ENCODE assay signal across 10 mouse cellular contexts in the genomic region with DNA sequence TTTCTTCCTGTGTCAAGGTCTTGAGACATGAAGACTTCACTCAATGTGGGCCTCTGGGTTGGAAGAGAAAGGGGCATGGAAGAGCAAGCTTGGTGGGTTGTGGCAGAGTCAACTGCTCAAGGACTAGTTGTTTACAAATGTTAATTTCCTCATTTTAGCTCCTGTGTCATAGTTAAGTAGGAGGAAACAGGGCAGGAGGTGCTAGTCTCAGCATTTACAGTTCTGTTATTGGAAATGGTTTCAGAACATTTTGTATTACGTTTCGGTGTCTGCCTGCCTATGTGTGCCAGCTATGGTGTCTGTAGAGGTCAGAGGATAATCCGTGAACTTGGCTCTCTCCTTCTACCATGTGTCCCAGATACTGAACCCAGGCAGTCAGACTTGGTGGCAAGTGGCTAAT. TPM values are rescaled to one million over a fixed set of nuclear protein-coding genes. Genes with fewer than 3 reads are reported as not detected.
DNase-seq lines count a peak whose midpoint lies in the region; ATAC-seq and TF ChIP-seq lines count a peak whose summit lies in the region.
"Had no signal": no experiment of that assay in that cellular context is flagged by ENCODE, and none has a peak within 500 bp of the region (broad histone marks: within the 10 kb centered on the region; RNA-seq: fewer than 3 reads in every experiment).

No protein-coding gene starts in this region.

- no peak overlapping the region for H3K4me2 ChIP-seq in heart, postnatal 0 days (ENCODE audit: low read depth, low read length)

- no peak overlapping the region for H3K9ac ChIP-seq in heart, postnatal 0 days (replicated peaks; ENCODE audit: low read depth, low read length)

- no peaks in the 10 kb centered on the region for H3K27me3 ChIP-seq in heart, postnatal 0 days (ENCODE audit: control insufficient read depth, insufficient read depth, low read length)
- no peaks in the 10 kb centered on the region for H3K27me3 ChIP-seq in megakaryocyte, embryonic 14.5 days (replicated peaks)

- WGBS in heart, postnatal 0 days, result 77% methylated on average over 3 of the region's 3 CpGs

- DNase-seq in kidney, adult 9 months, result peak; percentile 41
- no peak for DNase-seq in kidney, adult 18-20 months
- no peak for DNase-seq in heart, postnatal 0 days (ENCODE audit: low spot score)
- no peak for DNase-seq in c-Kit-positive CD71-positive TER-119-positive erythroid progenitor cells, embryonic 14.5 days (ENCODE audit: low spot score)
- DNase-seq in thymus, postnatal 4 days, result no peak
- DNase-seq: lung, postnatal 10 days; spleen, adult 18-20 months had no signal

- TF ChIP-seq EP300 in heart, postnatal 0 days (IDR thresholded peaks at IDR 0.05; ENCODE audit: low read depth), result no peak

- H3K4me3 ChIP-seq in bone marrow macrophage, adult 2 months (ENCODE audit: insufficient read depth, low read length), result peak overlapping the region; percentile 27; the same call in 1 of the 2 replicates
- no peak overlapping the region for H3K4me3 ChIP-seq in heart, postnatal 0 days (ENCODE audit: low read depth, low read length)
- peak overlapping the region; percentile 78 for H3K4me3 ChIP-seq in megakaryocyte, embryonic 14.5 days (replicated peaks)
- H3K4me3 ChIP-seq: erythroblast, embryonic 14.5 days had no signal

- ATAC-seq in heart, postnatal 0 days (ENCODE audit: insufficient read depth, low read depth), result no peak

- no peaks in the 10 kb centered on the region for H3K9me3 ChIP-seq in heart, postnatal 0 days (replicated peaks; ENCODE audit: control insufficient read depth, low read length)
- peaks cover 2% of the 10 kb centered on the region; the same call in 1 of the 2 replicates for H3K9me3 ChIP-seq in megakaryocyte, embryonic 14.5 days

- TF ChIP-seq POLR2A in bone marrow macrophage, adult 2 months (IDR thresholded peaks at IDR 0.05; ENCODE audit: borderline replicate concordance, low read depth, low read length), result no peak

- H3K4me1 ChIP-seq in bone marrow macrophage, adult 2 months (ENCODE audit: control insufficient read depth, insufficient read depth, low read length), result peaks cover 50% of the 10 kb centered on the region
- H3K4me1 ChIP-seq in heart, postnatal 0 days (ENCODE audit: control insufficient read depth, insufficient read depth), result peaks cover 14% of the 10 kb centered on the region; the same call in 1 of the 2 replicates
- H3K4me1 ChIP-seq in megakaryocyte, embryonic 14.5 days, result peaks cover 82% of the 10 kb centered on the region

- H3K27ac ChIP-seq in bone marrow macrophage, adult 2 months (ENCODE audit: insufficient read depth, low read depth, low read length), result peak overlapping the region; percentile 92
- peak overlapping the region; percentile 53 for H3K27ac ChIP-seq in heart, postnatal 0 days (ENCODE audit: low read depth)

- no peak for TF ChIP-seq CTCF in bone marrow macrophage, adult 2 months (IDR thresholded peaks at IDR 0.05; ENCODE audit: low read depth, low read length)
- TF ChIP-seq CTCF in heart, postnatal 0 days (IDR thresholded peaks at IDR 0.05; ENCODE audit: low read depth), result no peak

- 0 out of 2 replicates have a peak, but pooled peaks cover 4% of the 10 kb centered on the region for H3K36me3 ChIP-seq in heart, postnatal 0 days (replicated peaks; ENCODE audit: control insufficient read depth, insufficient read depth, low read length)
- peaks cover 68% of the 10 kb centered on the region for H3K36me3 ChIP-seq in megakaryocyte, embryonic 14.5 days (replicated peaks; ENCODE audit: low read length)

RNA-seq across cellular contexts. Expression of gene Chsy1, which starts 26.3 kb away (rescaled TPM):
- 10.8 and 11.8 TPM in 2 replicates for polyA plus RNA-seq in bone marrow macrophage, adult 2 months (2012; ENCODE audit: insufficient read depth, insufficient read length, missing spikeins)
- 37.8 and 43.4 TPM in 2 replicates for total RNA-seq in heart, postnatal 0 days (2014; rRNA removed; ENCODE audit: low replicate concordance)
- 8.9 and 9.6 TPM in 2 replicates for polyA plus RNA-seq in heart, postnatal 0 days (2015; fragmentation: Nextera tagmentation; extraction: Ambion mirVana)
- 9.6 and 14.4 TPM in 2 replicates for polyA plus RNA-seq in megakaryocyte, embryonic 14.5 days (2012; ENCODE audit: insufficient read depth, low replicate concordance)

RNA-seq across cellular contexts. Expression of gene Selenos, which starts 56.2 kb away (rescaled TPM):
- 75.3 and 89.0 TPM in 2 replicates for polyA plus RNA-seq in bone marrow macrophage, adult 2 months (2012; ENCODE audit: insufficient read depth, insufficient read length, missing spikeins)
- total RNA-seq in heart, postnatal 0 days (2014; rRNA removed; ENCODE audit: low replicate concordance), result 30.7 and 41.3 TPM in 2 replicates
- polyA plus RNA-seq in heart, postnatal 0 days (2015; fragmentation: Nextera tagmentation; extraction: Ambion mirVana), result 66.3 and 70.5 TPM in 2 replicates
- 68.3 and 82.3 TPM in 2 replicates for polyA plus RNA-seq in megakaryocyte, embryonic 14.5 days (2012; ENCODE audit: insufficient read depth, low replicate concordance)
